Mouse (Mus musculus) adrenal gland, postnatal 4 days (tissue): ENCODE results near the gene Slc25a38. TPM values are rescaled to one million over a fixed set of nuclear protein-coding genes. Genes with fewer than 3 reads are reported as not detected.

Experiments
- DNase-seq, 2 experiments: peaks; one replicate each; pipeline ENCODE4 v3.0.0; 2021 to 2022; ENCODE audit warnings: low spot score in 2 of 2, mixed read lengths in 2 of 2
- total RNA-seq, 2 experiments: library from RNA; stranded (reverse); gene quantifications; 2 replicates each; pipeline ENCODE4 v1.2.3; 2021

The Slc25a38 gene
- total RNA-seq, 2 experiments from 2014 or later, result 22.4 to 25.0 TPM

GRCm38 (mm10) chr9:120135454-120135853 is 25.3 kb downstream of the Slc25a38 start:
- no peak for DNase-seq

- peak; percentile 32 to 63 for DNase-seq
These were observed 30.5 kb downstream of the Slc25a38 start for GRCm38 (mm10) chr9:120140652-120141051.

GRCm38 (mm10) chr9:120144474-120144873 is 34.3 kb downstream of the Slc25a38 start:
- DNase-seq, result no peak

GRCm38 (mm10) chr9:120149222-120149828 is 39.2 kb downstream of the Slc25a38 start, which contains the start of gene Mobp:
TSS of gene Mobp (plus strand) at chr9:120149707.
- no peak for DNase-seq

- no peak for DNase-seq
These were observed 41.0 kb downstream of the Slc25a38 start for GRCm38 (mm10) chr9:120151152-120151551.

- DNase-seq, result no peak
These were observed 41.8 kb downstream of the Slc25a38 start for GRCm38 (mm10) chr9:120151906-120152399.

GRCm38 (mm10) chr9:120158047-120158446 is 47.9 kb downstream of the Slc25a38 start:
- no peak for DNase-seq

- DNase-seq, result no peak
These were observed 53.7 kb downstream of the Slc25a38 start for GRCm38 (mm10) chr9:120163862-120164261.

- DNase-seq, result no peak
These were observed 57.7 kb downstream of the Slc25a38 start for GRCm38 (mm10) chr9:120167826-120168225.

GRCm38 (mm10) chr9:120171295-120171694 is 61.1 kb downstream of the Slc25a38 start:
- peak in 1 of 2 experiments; percentile 53 for DNase-seq

Other genes with a start within 250 kb of the Slc25a38 start
- gene Wdr48, start 215.5 kb upstream of the Slc25a38 start, total RNA-seq, result 10 to 100 TPM; 55.6 to 56.5 TPM
- 10 to 100 TPM; 26.9 to 27.1 TPM for gene Gorasp1, start 172.8 kb upstream of the Slc25a38 start, total RNA-seq
- under 1 TPM; 0.34 TPM for gene Ttc21a, start 172.8 kb upstream of the Slc25a38 start, total RNA-seq
- 10 to 100 TPM; 18.0 to 18.1 TPM for gene Csrnp1, start 125.7 kb upstream of the Slc25a38 start, total RNA-seq
- 1 to 10 TPM; 2.2 to 5.6 TPM for gene Xirp1, start 86.8 kb upstream of the Slc25a38 start, total RNA-seq
- 1 to 10 TPM; 7.2 TPM for gene Cx3cr1, start 40.5 kb upstream of the Slc25a38 start, total RNA-seq
- gene Ccr8, start 18.3 kb upstream of the Slc25a38 start, total RNA-seq, result not detected
- gene Rpsa, start 17.3 kb downstream of the Slc25a38 start, total RNA-seq, result 1,000 to 10,000 TPM; 1,207 to 1,212 TPM
- not detected for gene Mobp, start 39.3 kb downstream of the Slc25a38 start, total RNA-seq
- gene Myrip, start 191.1 kb downstream of the Slc25a38 start, total RNA-seq, result 10 to 100 TPM; 16.8 to 17.3 TPM